Mouse (Mus musculus): ENCODE data around the gene Ackr1.

The Ackr1 gene

GRCm38 (mm10) chr1:173333312-173334253, at the start of gene Ackr1:
Gene Ackr1 (minus strand): TSS chr1:173333750.
- no peak for DNase-seq (ENCODE audit: low spot score in 2 of 2)

DNA sequence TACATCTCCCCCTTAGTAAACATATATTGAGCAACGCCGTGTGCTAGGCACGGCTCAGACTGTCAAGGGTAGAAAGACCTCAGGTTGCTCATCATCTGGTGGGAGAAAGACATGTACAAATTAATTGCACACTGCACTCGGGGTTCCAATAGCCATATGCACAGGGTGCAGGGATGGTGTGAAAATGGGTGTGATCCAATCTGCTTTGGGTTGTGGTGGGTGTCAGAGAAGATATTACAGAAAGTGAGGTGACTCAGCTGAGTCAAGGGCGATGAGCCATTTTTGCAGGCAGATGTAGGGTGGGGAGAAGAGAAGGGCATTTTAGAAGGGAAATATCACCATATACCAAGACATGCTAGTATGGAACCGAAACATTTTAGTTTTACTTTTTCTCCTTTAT, 47.9 kb upstream of the Ackr1 start:
- no peak for DNase-seq (ENCODE audit: low spot score in 2 of 2)

DNA sequence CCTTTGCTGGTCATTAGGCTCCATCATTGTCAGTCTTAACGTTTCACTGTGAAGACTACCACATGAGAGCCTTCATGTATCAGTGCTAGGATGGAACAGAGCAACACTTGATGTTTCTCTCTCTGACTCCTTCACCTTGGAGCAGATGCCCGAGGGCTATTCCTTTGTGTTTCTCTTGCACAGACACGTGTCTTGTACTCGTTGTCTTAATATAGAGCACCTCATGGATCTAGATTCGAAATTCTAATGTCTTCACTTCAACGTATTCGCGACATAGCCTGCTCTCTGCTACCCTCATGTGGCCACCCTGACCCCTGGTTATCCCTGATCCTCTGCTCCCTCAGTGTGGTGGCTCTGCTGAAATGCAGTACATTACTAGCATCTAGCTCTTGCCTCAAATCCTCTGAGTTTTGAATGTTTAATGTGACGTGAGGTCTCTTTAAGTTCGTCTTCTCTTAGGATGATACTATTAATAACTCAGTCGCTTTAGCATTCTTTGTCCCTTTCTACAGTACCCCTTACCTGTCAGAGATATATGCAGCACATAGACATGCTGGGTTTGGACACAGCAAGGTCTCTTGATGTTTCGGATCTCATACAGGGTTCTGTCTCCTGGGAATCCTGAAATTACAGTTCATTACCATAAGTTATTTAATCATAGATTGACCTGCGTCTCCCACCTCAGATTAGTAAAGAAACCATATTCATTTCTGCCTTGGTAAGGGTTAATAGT, 44.0 kb upstream of the Ackr1 start:
- peak; percentile 59 to 78 for DNase-seq (ENCODE audit: low spot score in 2 of 2)

GRCm38 (mm10) chr1:173374020-173374419, 40.5 kb upstream of the Ackr1 start:
- no peak for DNase-seq (ENCODE audit: low spot score in 2 of 2)

DNA sequence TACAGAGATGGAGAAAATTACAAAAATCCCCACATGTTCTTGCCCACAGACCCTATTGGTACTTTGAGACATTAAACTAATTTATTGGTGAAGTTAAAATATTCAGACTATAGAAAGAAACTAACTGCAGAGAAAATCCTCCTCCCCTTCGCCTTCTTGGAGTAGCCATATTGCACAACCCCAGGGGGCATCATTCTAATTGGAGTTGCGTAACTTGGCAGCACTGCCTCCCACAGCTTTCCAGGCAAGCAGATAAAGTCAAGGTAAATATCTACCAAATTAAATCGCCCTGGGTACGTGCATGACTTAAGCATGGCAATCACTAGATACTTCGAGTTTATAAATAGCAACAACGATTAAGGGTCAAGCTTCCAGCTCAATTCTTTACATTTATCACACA, 38.0 kb upstream of the Ackr1 start:
- no peak for DNase-seq (ENCODE audit: low spot score in 2 of 2)

- no peak for DNase-seq (ENCODE audit: low spot score in 2 of 2)
These were observed 36.9 kb upstream of the Ackr1 start for GRCm38 (mm10) chr1:173370456-173370855.

- no peak for DNase-seq (ENCODE audit: low spot score in 2 of 2)
These were observed 36.1 kb upstream of the Ackr1 start for GRCm38 (mm10) chr1:173369611-173370010.

- peak; percentile 59 to 66 for DNase-seq (ENCODE audit: low spot score in 2 of 2)
These were observed 34.0 kb upstream of the Ackr1 start, which contains the start of gene Cadm3 for GRCm38 (mm10) chr1:173367356-173368046. Gene Cadm3 (minus strand): TSS chr1:173367695.

GRCm38 (mm10) chr1:173366701-173367355, 33.3 kb upstream of the Ackr1 start:
- DNase-seq (ENCODE audit: low spot score in 2 of 2) = peak; percentile 30 to 39

- DNase-seq (ENCODE audit: low spot score in 2 of 2) = no peak
These were observed 32.4 kb upstream of the Ackr1 start for GRCm38 (mm10) chr1:173365970-173366409.

DNA sequence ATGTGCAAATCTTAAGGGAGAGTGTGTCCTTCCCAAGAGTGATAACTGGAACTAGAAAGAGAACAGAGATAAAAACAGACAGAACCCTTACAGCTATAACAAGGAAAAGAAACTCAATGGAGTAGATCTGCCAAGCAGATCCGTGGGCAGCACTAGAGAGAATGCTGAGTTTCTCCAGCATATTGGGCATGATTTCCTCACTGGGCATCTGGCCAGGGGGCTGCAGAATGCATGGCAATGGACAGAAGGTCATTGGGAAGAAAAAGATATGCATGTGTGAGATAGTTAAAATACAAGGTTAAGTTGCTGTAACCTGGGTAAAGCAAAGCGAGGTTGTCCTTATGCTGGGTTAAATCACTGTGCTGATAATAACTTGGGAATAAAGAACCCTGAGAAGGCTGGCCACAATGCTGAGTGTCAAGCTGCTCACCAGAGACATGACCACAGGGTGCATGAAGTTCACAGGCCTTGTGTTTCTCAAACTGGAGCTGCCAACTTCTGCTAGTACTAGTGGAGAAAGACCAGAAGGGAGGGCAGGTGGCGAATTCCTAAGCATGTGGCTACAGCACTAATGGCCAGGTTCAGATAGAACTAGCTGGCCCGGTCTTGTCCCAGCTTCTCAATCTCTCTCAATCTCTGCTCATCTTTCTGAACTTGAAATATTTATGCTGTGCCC, 30.7 kb upstream of the Ackr1 start:
- DNase-seq (ENCODE audit: low spot score in 2 of 2) = no peak

DNA sequence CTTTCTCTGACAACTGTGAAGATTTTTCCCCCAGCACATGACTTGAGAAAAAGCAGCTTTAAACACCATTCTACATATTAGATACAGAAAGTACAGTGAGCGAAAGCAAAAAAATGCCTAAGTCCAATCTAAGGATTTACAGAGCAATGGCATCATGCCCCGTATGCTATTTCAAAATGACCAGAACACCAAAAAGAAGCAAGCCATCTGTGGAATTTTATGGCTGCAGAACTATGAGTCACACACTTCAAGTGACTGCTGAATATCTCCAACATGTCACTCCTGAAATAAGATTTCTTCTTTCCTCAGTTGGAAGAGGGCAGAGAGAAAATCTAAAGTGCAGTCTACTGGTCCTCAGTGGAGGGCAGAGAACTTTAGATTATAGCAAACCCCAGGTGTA, 29.9 kb upstream of the Ackr1 start:
- DNase-seq (ENCODE audit: low spot score in 2 of 2) = no peak

DNA sequence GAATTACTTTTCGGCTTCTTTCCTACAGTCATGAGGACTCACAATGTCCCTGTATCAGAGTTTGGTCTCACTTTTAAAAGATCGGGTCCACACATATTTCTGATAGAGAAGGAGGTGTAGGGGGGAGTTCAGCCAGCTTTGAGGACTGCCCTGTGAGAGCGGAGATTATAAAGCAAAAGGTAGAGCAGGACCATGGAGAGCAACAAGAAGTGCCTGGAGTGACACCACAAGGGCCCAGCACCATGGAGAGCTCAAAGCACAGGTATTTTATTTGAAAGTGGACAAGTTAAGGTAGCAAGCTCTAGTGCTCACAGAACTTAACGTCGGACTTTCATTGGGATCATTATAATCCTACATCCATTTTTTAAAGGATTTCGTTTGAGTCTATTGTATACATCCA, 28.1 kb upstream of the Ackr1 start:
- DNase-seq (ENCODE audit: low spot score in 2 of 2) = no peak

- DNase-seq (ENCODE audit: low spot score in 2 of 2) = no peak
These were observed 26.2 kb upstream of the Ackr1 start for GRCm38 (mm10) chr1:173359590-173360290.

GRCm38 (mm10) chr1:173357799-173358198, 24.2 kb upstream of the Ackr1 start:
- no peak for DNase-seq (ENCODE audit: low spot score in 2 of 2)

DNA sequence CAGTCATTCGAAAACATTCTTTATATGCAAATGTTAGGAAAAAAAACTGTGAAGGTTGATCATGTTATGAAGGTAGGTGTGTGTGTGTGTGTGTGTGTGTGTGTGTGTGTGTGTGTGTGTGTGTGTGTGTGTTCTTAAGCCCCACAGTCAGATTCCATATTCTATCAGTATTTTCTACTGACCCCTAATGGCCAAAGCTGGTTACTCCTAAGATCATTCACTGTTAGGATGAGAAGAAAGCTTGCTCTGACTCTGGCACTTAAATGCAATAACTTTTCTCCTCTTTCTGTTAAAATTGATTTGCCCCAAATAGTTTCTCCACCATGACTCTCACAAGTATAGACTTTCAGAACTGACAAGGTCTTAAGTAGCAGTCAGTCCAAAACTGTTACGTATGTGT, 23.1 kb upstream of the Ackr1 start:
- DNase-seq (ENCODE audit: low spot score in 2 of 2) = no peak

GRCm38 (mm10) chr1:173355107-173355846, 21.7 kb upstream of the Ackr1 start:
- DNase-seq (ENCODE audit: low spot score in 2 of 2) = no peak

DNA sequence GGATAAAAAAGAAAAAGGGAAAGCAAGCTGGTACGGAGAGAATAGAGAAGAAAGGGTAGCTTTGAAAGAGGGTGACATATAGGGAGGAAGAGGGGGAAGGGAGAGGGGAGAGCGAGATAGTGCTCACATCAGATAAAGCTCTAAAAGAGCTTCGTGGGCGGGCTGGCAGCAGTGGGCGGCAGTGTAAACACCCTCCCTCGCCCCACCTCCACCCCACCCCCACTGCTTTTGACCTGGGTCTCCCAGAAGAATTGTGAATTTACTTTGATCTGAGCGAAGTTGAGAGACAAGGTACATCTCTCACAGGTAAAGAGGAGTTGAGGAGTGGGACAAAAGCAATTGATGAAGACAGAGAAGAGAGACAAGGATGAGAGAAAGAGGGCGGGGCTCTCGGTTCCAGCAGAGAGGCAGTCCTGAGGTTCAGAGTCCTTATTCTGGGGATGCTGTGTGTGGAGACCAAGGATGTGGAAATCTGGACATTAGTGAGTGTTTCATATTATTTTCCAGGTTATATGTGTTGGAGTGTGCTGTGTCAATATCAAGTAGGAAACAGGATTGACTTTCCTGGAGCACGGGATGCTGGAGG, 16.9 kb upstream of the Ackr1 start, which contains the start of gene Aim2:
Aim2 (plus strand) TSS at position 508 of the 586 bp plus-strand sequence.
- DNase-seq (ENCODE audit: low spot score in 2 of 2) = no peak

GRCm38 (mm10) chr1:173349946-173350345, 16.4 kb upstream of the Ackr1 start:
- no peak for DNase-seq (ENCODE audit: low spot score in 2 of 2)
